Mouse (Mus musculus): Measurements from ENCODE around the gene Capsl.

Capsl gene

GRCm38 (mm10) chr15:9435534-9436180 is at the start of gene Capsl:
Capsl (plus strand) TSS chr15:9436028.
- DNase-seq (ENCODE audit: low spot score in 2 of 2) = peak in 1 of 2 experiments; percentile 11

- DNase-seq (ENCODE audit: low spot score in 2 of 2) = no peak
Measured at GRCm38 (mm10) chr15:9409475-9409874, 26.4 kb upstream of the Capsl start.

- DNase-seq (ENCODE audit: low spot score in 2 of 2) = no peak
Measured at GRCm38 (mm10) chr15:9421163-9421562, 14.7 kb upstream of the Capsl start.

- DNase-seq (ENCODE audit: low spot score in 2 of 2) = peak; percentile 10 to 33
Measured at GRCm38 (mm10) chr15:9427849-9428248, 8.0 kb upstream of the Capsl start.

GRCm38 (mm10) chr15:9429843-9430242 is 6.0 kb upstream of the Capsl start:
- peak in 1 of 2 experiments; percentile 13 for DNase-seq (ENCODE audit: low spot score in 2 of 2)

- DNase-seq (ENCODE audit: low spot score in 2 of 2) = no peak
Measured at GRCm38 (mm10) chr15:9451999-9452398, 16.2 kb downstream of the Capsl start.

GRCm38 (mm10) chr15:9452842-9453241 is 17.0 kb downstream of the Capsl start:
- DNase-seq (ENCODE audit: low spot score in 2 of 2) = no peak

- no peak for DNase-seq (ENCODE audit: low spot score in 2 of 2)
Measured at GRCm38 (mm10) chr15:9454198-9454597, 18.4 kb downstream of the Capsl start.

GRCm38 (mm10) chr15:9455241-9455640 is 19.4 kb downstream of the Capsl start:
- DNase-seq (ENCODE audit: low spot score in 2 of 2) = peak; percentile 9 to 38

- peak; percentile 53 to 57 for DNase-seq (ENCODE audit: low spot score in 2 of 2)
Measured at GRCm38 (mm10) chr15:9463521-9464027, 27.7 kb downstream of the Capsl start.

GRCm38 (mm10) chr15:9464039-9464438 is 28.2 kb downstream of the Capsl start:
- DNase-seq (ENCODE audit: low spot score in 2 of 2) = no peak

GRCm38 (mm10) chr15:9471053-9471685 is 35.3 kb downstream of the Capsl start:
- DNase-seq (ENCODE audit: low spot score in 2 of 2) = no peak

- DNase-seq (ENCODE audit: low spot score in 2 of 2) = no peak
Measured at GRCm38 (mm10) chr15:9472167-9472566, 36.3 kb downstream of the Capsl start.

GRCm38 (mm10) chr15:9472618-9473017 is 36.8 kb downstream of the Capsl start:
- peak in 1 of 2 experiments; percentile 21 for DNase-seq (ENCODE audit: low spot score in 2 of 2)

GRCm38 (mm10) chr15:9473188-9473587 is 37.4 kb downstream of the Capsl start:
- DNase-seq (ENCODE audit: low spot score in 2 of 2) = no peak

GRCm38 (mm10) chr15:9489417-9490118 is 53.7 kb downstream of the Capsl start:
- no peak for DNase-seq (ENCODE audit: low spot score in 2 of 2)

- DNase-seq (ENCODE audit: low spot score in 2 of 2) = peak in 1 of 2 experiments; percentile 10
Measured at GRCm38 (mm10) chr15:9492077-9492476, 56.2 kb downstream of the Capsl start.

Measured in spleen, postnatal 36 days (tissue).